8 mouse cellular contexts compared by ENCODE assay signal in genomic region chr10:127617294-127617693, GRCm38 (mm10). TPM values are rescaled to one million over a fixed set of nuclear protein-coding genes. Genes with fewer than 3 reads are reported as not detected.
DNase-seq lines count a peak whose midpoint lies in the region; ATAC-seq lines count a peak whose summit lies in the region.

No protein-coding gene starts in this region.

- WGBS in heart, embryonic 10.5 days = 36% methylated on average over 4 of the region's 4 CpGs
- WGBS in neural tube, embryonic 11.5 days = 57% methylated on average over 4 of the region's 4 CpGs
- 67% methylated on average over 4 of the region's 4 CpGs for WGBS in limb, embryonic 13.5 days

- 0 out of 2 replicates have a peak overlapping the region, but pooled peaks have one; percentile 7 for H3K4me2 ChIP-seq in neural tube, embryonic 11.5 days (ENCODE audit: low read depth)
- peak overlapping the region; percentile 82 for H3K4me2 ChIP-seq in limb, embryonic 13.5 days (replicated peaks)

- H3K4me3 ChIP-seq in heart, embryonic 10.5 days = no peak overlapping the region
- H3K4me3 ChIP-seq in neural tube, embryonic 11.5 days (ENCODE audit: low read depth, low read length) = no peak overlapping the region
- peak overlapping the region; percentile 92; the same call in 1 of the 2 replicates for H3K4me3 ChIP-seq in limb, embryonic 13.5 days

- 0 out of 2 replicates have a peak, but pooled peaks cover 4% of the 10 kb centered on the region for H3K27me3 ChIP-seq in heart, embryonic 10.5 days (ENCODE audit: insufficient read depth, poor library complexity, severe bottlenecking)
- H3K27me3 ChIP-seq in neural tube, embryonic 11.5 days (ENCODE audit: control insufficient read depth, insufficient read depth, low read length) = no peaks in the 10 kb centered on the region
- no peaks in the 10 kb centered on the region for H3K27me3 ChIP-seq in limb, embryonic 13.5 days

- H3K27ac ChIP-seq in heart, embryonic 10.5 days = peak overlapping the region; percentile 82
- no peak overlapping the region for H3K27ac ChIP-seq in neural tube, embryonic 11.5 days (ENCODE audit: low read depth, low read length)
- peak overlapping the region; percentile 63 for H3K27ac ChIP-seq in limb, embryonic 13.5 days

- no peak for ATAC-seq in neural tube, embryonic 11.5 days (ENCODE audit: insufficient read depth, low FRiP score, low TSS enrichment)
- no peak for ATAC-seq in limb, embryonic 13.5 days (ENCODE audit: low FRiP score, low read depth)

- DNase-seq in heart, embryonic 10.5 days (ENCODE audit: low spot score) = no peak
- no peak for DNase-seq in heart, postnatal 10 days
- no peak for DNase-seq in neural tube, embryonic 11.5 days (ENCODE audit: low spot score)
- DNase-seq in neural tube, embryonic 10.5 days (ENCODE audit: extremely low spot score, low spot score) = no peak
- DNase-seq in spleen, postnatal 10 days (ENCODE audit: low spot score in 2 of 2) = no peak
- no peak for DNase-seq in adrenal gland, postnatal 4 days (ENCODE audit: low spot score in 2 of 2)
- no peak for DNase-seq in thymus, postnatal 36 days

- peaks cover 95% of the 10 kb centered on the region for H3K4me1 ChIP-seq in heart, embryonic 10.5 days
- H3K4me1 ChIP-seq in neural tube, embryonic 11.5 days (ENCODE audit: control insufficient read depth, insufficient read depth, low read length) = peaks cover 51% of the 10 kb centered on the region
- H3K4me1 ChIP-seq in limb, embryonic 13.5 days = peaks cover 77% of the 10 kb centered on the region

- H3K9me3 ChIP-seq in heart, embryonic 10.5 days = no peaks in the 10 kb centered on the region
- no peaks in the 10 kb centered on the region for H3K9me3 ChIP-seq in neural tube, embryonic 11.5 days (ENCODE audit: control insufficient read depth, low read length)
- H3K9me3 ChIP-seq in limb, embryonic 13.5 days = no peaks in the 10 kb centered on the region

- peaks cover 8% of the 10 kb centered on the region for H3K36me3 ChIP-seq in heart, embryonic 10.5 days
- no peaks in the 10 kb centered on the region for H3K36me3 ChIP-seq in neural tube, embryonic 11.5 days (ENCODE audit: control insufficient read depth, insufficient read depth, low read length)
- H3K36me3 ChIP-seq in limb, embryonic 13.5 days = peaks cover 22% of the 10 kb centered on the region

- H3K9ac ChIP-seq in neural tube, embryonic 11.5 days (ENCODE audit: low read length) = 0 out of 2 replicates have a peak overlapping the region, but pooled peaks have one; percentile 19
- H3K9ac ChIP-seq in limb, embryonic 13.5 days = peak overlapping the region; percentile 31

- intact Hi-C loops in heart, postnatal 10 days (cut with DNase I) = loop anchor here (2.0 kb wide), 1 partner anchor 16 kb away; no protein-coding TSS in a partner anchor

RNA-seq across cellular contexts. Expression of gene Lrp1, which starts 3.7 kb away (rescaled TPM):
- 37.4 and 51.8 TPM in 2 replicates for polyA plus RNA-seq in heart, embryonic 10.5 days (2016; fragmentation: Nextera tagmentation; extraction: Ambion mirVana)
- total RNA-seq in heart, postnatal 10 days (2021) = 10 to 100 TPM; 95.8 to 96.3 TPM
- 60.2 and 68.2 TPM in 2 replicates for polyA plus RNA-seq in neural tube, embryonic 11.5 days (2014; fragmentation: Nextera tagmentation; extraction: Ambion mirVana)
- polyA plus RNA-seq in limb, embryonic 13.5 days (2015; fragmentation: Nextera tagmentation; extraction: Ambion mirVana) = 123 and 127 TPM in 2 replicates
- 100 to 1,000 TPM; 283 to 301 TPM for total RNA-seq in adrenal gland, postnatal 4 days (2021)

RNA-seq across cellular contexts. Expression of gene Stat6, which starts 25.5 kb away (rescaled TPM):
- polyA plus RNA-seq in heart, embryonic 10.5 days (2016; fragmentation: Nextera tagmentation; extraction: Ambion mirVana) = 22.5 and 28.1 TPM in 2 replicates
- 10 to 100 TPM; 45.9 to 46.8 TPM for total RNA-seq in heart, postnatal 10 days (2021)
- polyA plus RNA-seq in neural tube, embryonic 11.5 days (2014; fragmentation: Nextera tagmentation; extraction: Ambion mirVana) = 6.1 and 6.8 TPM in 2 replicates
- 14.3 and 15.0 TPM in 2 replicates for polyA plus RNA-seq in limb, embryonic 13.5 days (2015; fragmentation: Nextera tagmentation; extraction: Ambion mirVana)
- 10 to 100 TPM; 72.7 to 78.0 TPM for total RNA-seq in adrenal gland, postnatal 4 days (2021)

RNA-seq across cellular contexts. Expression of gene Nemp1, which starts 49.4 kb away (rescaled TPM):
- polyA plus RNA-seq in heart, embryonic 10.5 days (2016; fragmentation: Nextera tagmentation; extraction: Ambion mirVana) = 7.7 and 8.8 TPM in 2 replicates
- total RNA-seq in heart, postnatal 10 days (2021) = 1 to 10 TPM; 5.0 to 7.0 TPM
- 9.3 and 10.6 TPM in 2 replicates for polyA plus RNA-seq in neural tube, embryonic 11.5 days (2014; fragmentation: Nextera tagmentation; extraction: Ambion mirVana)
- polyA plus RNA-seq in limb, embryonic 13.5 days (2015; fragmentation: Nextera tagmentation; extraction: Ambion mirVana) = 9.3 and 9.9 TPM in 2 replicates
- total RNA-seq in adrenal gland, postnatal 4 days (2021) = 10 to 100 TPM; 11.6 to 13.2 TPM

RNA-seq across cellular contexts. Expression of gene Nab2, which starts 51.1 kb away (rescaled TPM):
- polyA plus RNA-seq in heart, embryonic 10.5 days (2016; fragmentation: Nextera tagmentation; extraction: Ambion mirVana) = 11.4 and 12.6 TPM in 2 replicates
- total RNA-seq in heart, postnatal 10 days (2021) = 10 to 100 TPM in 1 of 2 experiments, 1 to 10 TPM in 1; 8.5 to 11.7 TPM
- polyA plus RNA-seq in neural tube, embryonic 11.5 days (2014; fragmentation: Nextera tagmentation; extraction: Ambion mirVana) = 6.2 and 7.8 TPM in 2 replicates
- polyA plus RNA-seq in limb, embryonic 13.5 days (2015; fragmentation: Nextera tagmentation; extraction: Ambion mirVana) = 18.1 and 18.5 TPM in 2 replicates
- total RNA-seq in adrenal gland, postnatal 4 days (2021) = 10 to 100 TPM; 22.8 to 24.4 TPM
